21 mouse cellular contexts compared by ENCODE assay signal in genomic region chr12:73417101-73417500, GRCm38 (mm10).
"Had no signal": no experiment of that assay in that cellular context is flagged by ENCODE, and none has a peak within 500 bp of the region (broad histone marks: within the 10 kb centered on the region; RNA-seq: fewer than 3 reads in every experiment).

No protein-coding gene starts in this region.

- H3K27me3 ChIP-seq: heart, embryonic 13.5 days; heart, embryonic 15.5 days; hindbrain, embryonic 13.5 days; hindbrain, embryonic 15.5 days; kidney, embryonic 15.5 days; limb, embryonic 15.5 days; liver, embryonic 12.5 days had no signal

- H3K27ac ChIP-seq: heart, adult 2 months; heart, embryonic 13.5 days; heart, embryonic 15.5 days; hindbrain, embryonic 13.5 days; hindbrain, postnatal 0 days; kidney, embryonic 15.5 days; kidney, postnatal 0 days; liver, embryonic 12.5 days; liver, embryonic 14.5 days had no signal

- H3K9me3 ChIP-seq: heart, embryonic 13.5 days; heart, embryonic 15.5 days; hindbrain, embryonic 13.5 days; hindbrain, embryonic 15.5 days; kidney, embryonic 15.5 days; limb, embryonic 13.5 days; limb, embryonic 15.5 days; liver, embryonic 12.5 days had no signal

- ATAC-seq: intestine, embryonic 16.5 days; liver, embryonic 12.5 days had no signal

- H3K36me3 ChIP-seq: heart, embryonic 13.5 days; heart, embryonic 15.5 days; hindbrain, embryonic 13.5 days; hindbrain, embryonic 15.5 days; kidney, embryonic 15.5 days; limb, embryonic 13.5 days; limb, embryonic 15.5 days; liver, embryonic 12.5 days had no signal

- H3K4me2 ChIP-seq: heart, embryonic 13.5 days; heart, embryonic 15.5 days; hindbrain, embryonic 13.5 days; hindbrain, embryonic 15.5 days; kidney, embryonic 15.5 days; limb, embryonic 13.5 days; limb, embryonic 15.5 days; liver, embryonic 12.5 days had no signal

- H3K9ac ChIP-seq: heart, embryonic 13.5 days; heart, embryonic 15.5 days; hindbrain, embryonic 13.5 days; hindbrain, embryonic 15.5 days; kidney, embryonic 15.5 days; limb, embryonic 13.5 days; limb, embryonic 15.5 days; liver, embryonic 12.5 days; liver, embryonic 14.5 days had no signal

- H3K4me1 ChIP-seq: heart, embryonic 15.5 days; liver, embryonic 12.5 days had no signal

- DNase-seq: gastrocnemius, postnatal 36 days; heart, adult 11 months; heart, adult 2 months; heart, postnatal 14 days; heart, postnatal 36 days; kidney, adult 11 months; layer of hippocampus, adult 9-11 months; layer of hippocampus, postnatal 36 days had no signal

- H3K4me3 ChIP-seq: gastrocnemius, adult 2 months; heart, adult 2 months; heart, embryonic 13.5 days; heart, embryonic 15.5 days; hindbrain, embryonic 13.5 days; hindbrain, embryonic 15.5 days; kidney, embryonic 15.5 days; limb, embryonic 13.5 days; limb, embryonic 15.5 days; liver, embryonic 12.5 days had no signal
